Mouse (Mus musculus) neural tube, embryonic 14.5 days (tissue): ENCODE results near the gene Rnaseh1. TPM values are rescaled to one million over a fixed set of nuclear protein-coding genes. Genes with fewer than 3 reads are reported as not detected.

Experiments used
- ATAC-seq: fragments of 200-750 bp; cut with Nextera tagmentation; 2 replicates; pipeline ENCODE4 v1.8.0; 2017; ENCODE audit warnings: low read depth, mild to moderate bottlenecking, moderate TSS enrichment, moderate library complexity
- H3K27ac ChIP-seq: fragments of 300-500 bp; sonication (generic); 2 replicates; pipeline ENCODE4 v1.5.1; 2014; ENCODE audit warnings: low read depth, mild to moderate bottlenecking, control low read depth, low read length, moderate library complexity, mixed read lengths
- H3K27me3 ChIP-seq: fragments of 300-500 bp; sonication (generic); 2 replicates; pipeline ENCODE4 v1.6.1; 2014; ENCODE audit warnings: low read length; ENCODE audit not compliant: control insufficient read depth, insufficient read depth
- H3K36me3 ChIP-seq: fragments of 300-500 bp; sonication (generic); 2 replicates; pipeline ENCODE4 v1.6.1; 2014; ENCODE audit warnings: low read length, mixed read lengths; ENCODE audit not compliant: control insufficient read depth, insufficient read depth
- H3K4me1 ChIP-seq: fragments of 300-500 bp; sonication (generic); 2 replicates; pipeline ENCODE4 v1.6.1; 2014; ENCODE audit warnings: low read length; ENCODE audit not compliant: control insufficient read depth, insufficient read depth
- H3K4me2 ChIP-seq: fragments of 300-500 bp; sonication (generic); 2 replicates; pipeline ENCODE4 v1.6.1; 2014; ENCODE audit warnings: mild to moderate bottlenecking, low read depth, low read length, control low read depth
- H3K4me3 ChIP-seq: fragments of 300-500 bp; sonication (generic); 2 replicates; pipeline ENCODE4 v1.5.1; 2014; ENCODE audit warnings: low read depth, low read length, control low read depth, mixed read lengths
- H3K9ac ChIP-seq: fragments of 300-500 bp; sonication (generic); replicated peaks from 2 replicates; pipeline ENCODE4 v1.6.1; 2014; ENCODE audit warnings: low read depth, mild to moderate bottlenecking, control low read depth, low read length, mixed read lengths
- H3K9me3 ChIP-seq: fragments of 300-500 bp; sonication (generic); 2 replicates; pipeline ENCODE4 v1.6.1; 2016; ENCODE audit warnings: low read length; ENCODE audit not compliant: control insufficient read depth
- WGBS: fragments of 180-500 bp; shearing (Covaris S2); extraction: QIAGEN DNeasy Blood & Tissue Kit; methylation state at CpG from one replicate; pipeline ENCODE4 v1.1.7; 2014; 5-methylcytosine and 5-hydroxymethylcytosine counted together
- polyA plus RNA-seq: library from polyadenylated mRNA; unstranded; fragments of >200 nt; fragmentation: Nextera tagmentation; extraction: Ambion mirVana; gene quantifications from 2 replicates; pipeline ENCODE4 v1.2.1, GENCODE M21; 2014

The Rnaseh1 gene
- polyA plus RNA-seq, 1 experiment from 2014 or later, result 19.5 TPM

DNA sequence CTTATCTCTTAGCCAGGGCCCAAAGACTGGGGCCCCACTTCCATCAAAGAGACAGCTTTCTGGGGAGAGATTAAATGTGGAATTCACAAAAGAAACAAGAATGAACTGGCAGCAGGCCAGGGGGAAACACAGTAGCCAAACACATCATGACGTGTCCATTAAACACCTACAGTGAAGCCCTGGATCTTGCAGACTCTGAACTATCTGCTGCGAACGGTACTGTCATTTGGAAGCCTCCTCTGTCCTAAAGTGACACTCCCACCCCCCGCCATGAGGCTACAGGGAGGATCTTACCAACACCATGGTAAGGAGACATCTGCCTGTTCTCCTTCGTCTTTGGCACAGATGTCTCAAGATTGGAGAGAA lies 27.3 kb upstream of the Rnaseh1 start:
- no peak overlapping the region for H3K4me2 ChIP-seq
- H3K9me3 ChIP-seq, result no peaks in the 10 kb centered on the region
- ATAC-seq, result no peak
- no peak overlapping the region for H3K4me3 ChIP-seq
- no peaks in the 10 kb centered on the region for H3K36me3 ChIP-seq
- no peaks in the 10 kb centered on the region for H3K27me3 ChIP-seq
- H3K9ac ChIP-seq, result no peak overlapping the region
- no peak overlapping the region for H3K27ac ChIP-seq
- WGBS, result 58% methylated on average over 5 of the region's 5 CpGs
- H3K4me1 ChIP-seq, result no peaks in the 10 kb centered on the region

GRCm38 (mm10) chr12:28622641-28623040 lies 26.8 kb upstream of the Rnaseh1 start:
- Histone ChIP-seq H3K9me3 (no peaks in the 10 kb centered on the region), H3K36me3 (no peaks in the 10 kb centered on the region), H3K27ac (no peak overlapping the region), H3K4me1 (no peaks in the 10 kb centered on the region), H3K4me3 (no peak overlapping the region), H3K27me3 (no peaks in the 10 kb centered on the region), H3K9ac (no peak overlapping the region), H3K4me2 (no peak overlapping the region)
- WGBS, result 96% methylated on average over 1 of the region's 1 CpGs
- no peak for ATAC-seq

- Histone ChIP-seq H3K27me3 (no peaks in the 10 kb centered on the region), H3K36me3 (no peaks in the 10 kb centered on the region), H3K9me3 (no peaks in the 10 kb centered on the region), H3K27ac (no peak within 1 kb of the TSS), H3K9ac (no peak within 1 kb of the TSS), H3K4me1 (no peaks in the 10 kb centered on the region), H3K4me2 (no peak within 1 kb of the TSS), H3K4me3 (no peak within 1 kb of the TSS)
- 73% methylated on average over 5 of the region's 5 CpGs for WGBS
- no peak for ATAC-seq
Observed at GRCm38 (mm10) chr12:28623195-28623594, 26.2 kb upstream of the Rnaseh1 start, which contains the start of gene Colec11. Gene Colec11 (minus strand): TSS chr12:28623377.

GRCm38 (mm10) chr12:28624251-28624650 lies 25.2 kb upstream of the Rnaseh1 start:
- Histone ChIP-seq H3K36me3 (peaks cover 8% of the 10 kb centered on the region), H3K4me1 (no peaks in the 10 kb centered on the region), H3K9ac (no peak overlapping the region), H3K4me2 (no peak overlapping the region), H3K27ac (no peak overlapping the region), H3K27me3 (no peaks in the 10 kb centered on the region), H3K9me3 (no peaks in the 10 kb centered on the region), H3K4me3 (no peak overlapping the region)
- ATAC-seq, result no peak
- WGBS, result 85% methylated on average over 2 of the region's 2 CpGs

- Histone ChIP-seq H3K27ac (no peak overlapping the region), H3K27me3 (no peaks in the 10 kb centered on the region), H3K4me2 (no peak overlapping the region), H3K36me3 (peaks cover 16% of the 10 kb centered on the region), H3K9ac (no peak overlapping the region), H3K9me3 (no peaks in the 10 kb centered on the region), H3K4me3 (no peak overlapping the region), H3K4me1 (no peaks in the 10 kb centered on the region)
- 89% methylated on average over 7 of the region's 7 CpGs for WGBS
- no peak for ATAC-seq
Observed at GRCm38 (mm10) chr12:28625407-28625806, 24.0 kb upstream of the Rnaseh1 start.

DNA sequence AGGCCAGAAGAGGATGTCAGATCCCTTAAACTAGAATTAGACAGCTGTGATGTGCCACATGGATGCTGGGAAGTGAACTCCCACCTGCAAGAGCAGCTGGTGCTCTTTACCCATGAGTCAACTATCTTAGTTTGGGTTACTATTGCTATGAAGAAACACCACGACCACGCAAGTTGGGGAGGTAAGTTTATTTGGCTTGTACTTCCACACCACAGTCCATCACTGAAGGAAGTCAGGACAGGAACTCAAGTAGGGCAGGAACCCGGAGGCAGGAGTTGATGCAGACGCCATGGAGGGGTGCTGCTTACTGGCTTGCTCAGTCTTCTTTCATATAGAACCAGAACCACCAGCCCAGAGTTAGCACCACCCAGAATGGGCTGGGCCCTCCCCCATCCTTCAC lies 22.3 kb upstream of the Rnaseh1 start:
- Histone ChIP-seq H3K4me3 (no peak overlapping the region), H3K4me2 (no peak overlapping the region), H3K4me1 (no peaks in the 10 kb centered on the region), H3K9me3 (no peaks in the 10 kb centered on the region), H3K27me3 (no peaks in the 10 kb centered on the region), H3K27ac (no peak overlapping the region), H3K36me3 (peaks cover 33% of the 10 kb centered on the region), H3K9ac (no peak overlapping the region)
- ATAC-seq, result no peak
- WGBS, result 84% methylated on average over 4 of the region's 4 CpGs

- Histone ChIP-seq H3K4me3 (no peak overlapping the region), H3K36me3 (peaks cover 46% of the 10 kb centered on the region), H3K4me1 (no peaks in the 10 kb centered on the region), H3K9me3 (no peaks in the 10 kb centered on the region), H3K27ac (no peak overlapping the region), H3K9ac (no peak overlapping the region), H3K4me2 (no peak overlapping the region), H3K27me3 (no peaks in the 10 kb centered on the region)
- no peak for ATAC-seq
- WGBS, result 88% methylated on average over 2 of the region's 2 CpGs
Observed at GRCm38 (mm10) chr12:28628436-28628835, 21.0 kb upstream of the Rnaseh1 start.

DNA sequence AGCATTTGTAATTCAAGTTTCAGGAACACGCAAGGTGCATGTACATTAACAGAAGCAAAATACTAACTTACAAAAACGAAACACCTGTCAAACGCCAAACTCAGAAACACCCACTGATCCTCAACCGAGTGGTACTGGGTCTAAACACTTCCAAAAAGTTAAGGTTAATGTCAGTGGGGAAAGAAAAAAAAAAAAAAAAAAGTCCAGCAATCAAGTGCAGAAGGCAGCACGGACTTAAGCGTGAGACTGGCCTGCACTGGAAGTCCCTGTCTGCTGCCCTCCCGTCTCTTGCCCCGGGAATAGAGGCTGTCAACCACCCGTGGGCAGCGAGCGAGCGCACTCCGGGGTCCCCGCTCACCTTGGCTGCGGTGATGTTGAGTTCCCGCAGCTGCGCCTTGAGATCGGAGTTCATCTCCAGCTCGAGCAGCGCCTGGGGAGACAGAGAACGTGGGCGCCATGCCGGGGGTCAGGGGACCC lies 14.3 kb upstream of the Rnaseh1 start:
- ATAC-seq, result peak; percentile 26
- WGBS, result 2% methylated on average over 23 of the region's 23 CpGs
- peak overlapping the region; percentile 86 for H3K4me3 ChIP-seq
- no peaks in the 10 kb centered on the region for H3K9me3 ChIP-seq
- no peaks in the 10 kb centered on the region for H3K27me3 ChIP-seq
- H3K4me1 ChIP-seq, result peaks cover 8% of the 10 kb centered on the region
- peaks cover 36% of the 10 kb centered on the region for H3K36me3 ChIP-seq
- peak overlapping the region; percentile 94 for H3K9ac ChIP-seq
- H3K27ac ChIP-seq, result peak overlapping the region; percentile 87
- H3K4me2 ChIP-seq, result peak overlapping the region; percentile 60

GRCm38 (mm10) chr12:28635535-28636476 lies 13.6 kb upstream of the Rnaseh1 start, which contains the start of gene Rps7:
Gene Rps7 (minus strand): TSS chr12:28635953.
- WGBS, result 6% methylated on average over 69 of the region's 69 CpGs
- ATAC-seq, result peak; percentile 98
- Histone ChIP-seq H3K4me3 (peak within 1 kb of the TSS; percentile 86), H3K4me2 (peak within 1 kb of the TSS; percentile 60), H3K9ac (peak within 1 kb of the TSS; percentile 94), H3K4me1 (peaks cover 8% of the 10 kb centered on the region), H3K36me3 (peaks cover 29% of the 10 kb centered on the region), H3K27ac (peak within 1 kb of the TSS; percentile 87), H3K27me3 (no peaks in the 10 kb centered on the region), H3K9me3 (no peaks in the 10 kb centered on the region)
